Mouse (Mus musculus) gonadal fat pad, adult 2 months (tissue): Measurements from ENCODE around the gene Prpf18. TPM values are rescaled to one million over a fixed set of nuclear protein-coding genes. Genes with fewer than 3 reads are reported as not detected.

Source experiments
- DNase-seq: peaks from one replicate; pipeline ENCODE4 v3.0.0-alpha.2; 2012; ENCODE audit warnings: low read depth
- polyA plus RNA-seq: library from polyadenylated mRNA; depleted of rRNA; stranded (reverse); fragments of >200 nt; gene quantifications from 2 replicates; pipeline ENCODE4 v1.2.3, GENCODE M21; 2012; rRNA removed

The Prpf18 gene
- polyA plus RNA-seq, 1 experiment = 11.3 TPM

DNA sequence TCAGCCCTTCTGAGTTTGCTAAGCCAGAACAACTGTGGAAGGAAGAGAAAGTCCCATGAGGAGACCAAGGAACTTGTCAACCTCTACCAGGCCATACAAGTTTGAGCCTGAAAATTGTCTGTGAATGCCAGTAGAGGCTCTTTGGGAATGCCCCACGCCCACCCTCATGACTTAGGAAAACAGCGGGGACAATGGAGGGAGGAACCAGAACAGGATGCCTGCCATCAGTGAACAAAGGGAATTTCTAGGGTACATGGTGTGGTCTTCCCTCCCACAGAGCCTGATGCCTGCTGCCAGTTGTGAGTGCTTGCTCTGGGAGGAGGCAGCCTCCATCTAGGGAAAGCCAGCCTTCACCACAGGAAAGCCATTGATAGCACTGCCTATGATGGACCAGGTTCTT lies 76.8 kb downstream of the Prpf18 start:
- DNase-seq = peak; percentile 73

DNA sequence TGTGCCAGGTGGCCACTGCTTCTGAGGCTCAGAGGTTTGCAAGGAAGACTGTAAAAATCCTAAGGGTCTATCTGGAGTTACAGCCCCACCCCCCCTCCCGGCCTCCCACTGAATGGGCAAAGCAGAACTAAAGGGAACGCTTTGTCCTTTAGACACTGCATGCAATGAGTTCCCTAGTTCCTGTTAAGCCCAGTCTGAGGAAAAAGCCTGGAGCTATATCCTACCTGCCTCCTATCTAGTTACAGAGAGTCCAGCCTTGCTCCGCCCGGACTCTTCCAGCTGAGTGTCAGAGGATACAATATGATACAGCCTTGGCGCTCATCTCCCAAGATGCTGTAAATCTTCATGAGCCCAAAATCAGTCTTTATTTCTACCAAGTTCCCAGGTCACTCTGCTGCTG lies 77.7 kb downstream of the Prpf18 start:
- DNase-seq = no peak

DNA sequence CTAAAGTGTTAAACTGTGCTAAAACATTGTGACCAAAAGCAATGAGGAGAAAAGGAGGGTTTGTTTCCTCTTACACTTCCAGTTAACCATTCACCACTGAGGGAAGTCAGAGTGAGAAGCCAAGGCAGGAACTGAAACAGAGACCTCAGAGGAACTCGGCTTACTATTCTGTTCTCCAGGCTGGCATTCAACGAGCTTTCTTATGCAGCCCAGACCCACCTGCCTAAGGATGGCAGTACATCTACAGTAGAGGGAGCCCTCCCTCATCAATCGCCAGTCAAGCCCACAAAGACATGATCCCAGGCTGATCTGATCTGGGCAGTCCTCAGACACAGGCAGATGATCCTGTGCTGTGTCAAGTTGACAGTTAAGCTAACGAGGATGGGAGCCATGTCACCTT lies 78.5 kb downstream of the Prpf18 start:
- no peak for DNase-seq

DNA sequence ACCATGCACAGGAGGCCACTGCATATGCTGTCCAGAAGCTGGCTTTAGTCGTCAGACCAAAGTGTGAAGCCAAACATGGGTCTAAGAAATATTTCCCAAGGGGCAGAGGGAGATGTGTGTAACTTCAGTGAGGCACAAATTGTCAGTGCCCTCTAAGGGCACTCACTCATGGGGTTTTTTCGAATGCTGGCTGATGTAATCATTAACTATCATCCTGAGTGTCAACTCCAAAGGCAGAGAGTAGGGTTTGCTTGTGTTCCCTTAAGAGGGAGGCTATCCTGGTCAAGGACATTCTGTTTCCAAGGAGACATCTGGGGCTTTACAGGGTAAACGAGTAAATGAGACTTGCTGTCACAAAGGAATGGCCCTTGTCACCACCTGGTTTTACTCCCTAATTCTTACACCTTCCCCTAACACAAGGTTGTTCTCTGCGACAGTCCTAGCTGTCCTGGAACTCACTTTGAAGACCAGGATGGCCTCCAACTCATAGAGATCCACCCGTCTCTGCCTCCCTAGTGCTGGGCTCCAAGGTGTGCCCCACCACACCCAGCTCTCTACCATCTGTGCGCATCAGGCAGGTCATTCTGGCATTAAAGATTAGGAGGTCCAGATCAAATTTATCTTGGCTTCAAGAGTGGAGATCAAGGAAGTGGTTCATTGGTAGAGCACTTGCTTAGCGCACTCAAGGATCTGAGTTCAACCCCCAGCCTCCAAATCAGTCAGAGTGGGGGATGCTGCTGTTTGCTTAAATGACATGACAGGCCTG lies 79.2 kb downstream of the Prpf18 start:
- no peak for DNase-seq

Other genes with a start within 250 kb of the Prpf18 start
- 3.3 and 4.2 TPM in 2 replicates for gene Bend7, start 65.7 kb upstream of the Prpf18 start, polyA plus RNA-seq
- gene Sephs1, start 229.5 kb upstream of the Prpf18 start, polyA plus RNA-seq = 25.6 and 27.6 TPM in 2 replicates